Mouse (Mus musculus) forebrain, embryonic 14.5 days (tissue): Measurements from ENCODE around the gene 2210011C24Rik. TPM values are rescaled to one million over a fixed set of nuclear protein-coding genes. Genes with fewer than 3 reads are reported as not detected.

Source experiments
- ATAC-seq: fragments of 200-750 bp; cut with Nextera tagmentation; 2 replicates; pipeline ENCODE4 v1.8.0; 2017; ENCODE audit warnings: mild to moderate bottlenecking, moderate library complexity
- DNase-seq: peaks from one replicate; pipeline ENCODE4 v3.0.0-alpha.2; 2015; ENCODE audit warnings: low spot score
- H3K27ac ChIP-seq: fragments of 300-500 bp; sonication (generic); 2 replicates; pipeline ENCODE4 v1.5.1; 2014; ENCODE audit warnings: low read depth, mild to moderate bottlenecking, control low read depth, low read length, moderate library complexity
- H3K27me3 ChIP-seq: fragments of 300-500 bp; sonication (generic); replicated peaks from 2 replicates; pipeline ENCODE4 v1.6.1; 2014; ENCODE audit warnings: low read length, control low read depth, mixed read lengths; ENCODE audit not compliant: control insufficient read depth, insufficient read depth
- H3K36me3 ChIP-seq: fragments of 300-500 bp; sonication (generic); 2 replicates; pipeline ENCODE4 v1.6.1; 2014; ENCODE audit warnings: low read length, control low read depth; ENCODE audit not compliant: control insufficient read depth, insufficient read depth
- H3K4me1 ChIP-seq: fragments of 300-500 bp; sonication (generic); 2 replicates; pipeline ENCODE4 v1.6.1; 2014; ENCODE audit warnings: antibody characterized with exemption, low read length, control low read depth; ENCODE audit not compliant: control insufficient read depth, insufficient read depth
- H3K4me2 ChIP-seq: fragments of 300-500 bp; sonication (generic); 2 replicates; pipeline ENCODE4 v1.6.1; 2014; ENCODE audit warnings: mild to moderate bottlenecking, control low read depth, low read length
- H3K4me3 ChIP-seq: fragments of 300-500 bp; sonication (generic); 2 replicates; pipeline ENCODE4 v1.5.1; 2014; ENCODE audit warnings: low read depth, low read length, control low read depth
- H3K9ac ChIP-seq: fragments of 300-500 bp; sonication (generic); 2 replicates; pipeline ENCODE4 v1.6.1; 2014; ENCODE audit warnings: mild to moderate bottlenecking, low read length, control low read depth, moderate library complexity
- H3K9me3 ChIP-seq: fragments of 300-500 bp; sonication (generic); replicated peaks from 2 replicates; pipeline ENCODE4 v1.6.1; 2016; ENCODE audit warnings: low read length, control low read depth, mixed read lengths; ENCODE audit not compliant: control insufficient read depth
- WGBS: fragments of 180-500 bp; shearing (Covaris S2); extraction: QIAGEN DNeasy Blood & Tissue Kit; methylation state at CpG from one replicate; pipeline ENCODE4 v1.1.7; 2014; 5-methylcytosine and 5-hydroxymethylcytosine counted together
- polyA plus RNA-seq: library from polyadenylated mRNA; unstranded; fragments of >200 nt; fragmentation: Nextera tagmentation; extraction: Ambion mirVana; gene quantifications from 2 replicates; pipeline ENCODE4 v1.2.1, GENCODE M21; 2014

The 2210011C24Rik gene
- polyA plus RNA-seq, 1 experiment from 2014 or later, result not detected

DNA sequence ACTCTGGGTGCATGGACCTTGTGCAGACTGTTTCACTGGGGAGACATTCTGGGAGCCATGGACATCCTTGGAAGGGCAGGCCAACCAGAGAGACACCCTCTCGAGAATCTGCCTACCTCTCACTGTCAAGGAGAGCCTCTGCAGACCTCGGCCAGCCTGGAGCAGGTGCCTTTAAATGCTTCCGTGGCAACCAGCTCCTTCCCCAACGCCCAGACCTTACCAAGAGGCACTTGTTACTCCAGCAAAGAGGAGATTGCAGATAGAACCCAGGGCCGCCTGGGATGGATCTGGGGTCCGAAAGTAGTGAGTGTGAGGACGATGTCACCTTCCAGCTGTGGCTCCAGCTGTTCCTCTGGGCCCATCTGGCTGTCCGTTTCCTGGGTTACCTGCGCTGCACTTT lies 33.8 kb downstream of the 2210011C24Rik start:
- peaks cover 33% of the 10 kb centered on the region for H3K36me3 ChIP-seq
- H3K27me3 ChIP-seq, result no peaks in the 10 kb centered on the region
- no peak for DNase-seq
- WGBS, result 70% methylated on average over 9 of the region's 9 CpGs
- no peaks in the 10 kb centered on the region for H3K9me3 ChIP-seq
- H3K4me1 ChIP-seq, result peaks cover 17% of the 10 kb centered on the region
- H3K27ac ChIP-seq, result no peak overlapping the region
- no peak overlapping the region for H3K9ac ChIP-seq
- no peak overlapping the region for H3K4me2 ChIP-seq
- no peak overlapping the region for H3K4me3 ChIP-seq
- no peak for ATAC-seq

GRCm38 (mm10) chr8:83977646-83978045 lies 34.3 kb downstream of the 2210011C24Rik start:
- WGBS, result 64% methylated on average over 6 of the region's 6 CpGs
- H3K27me3 ChIP-seq, result no peaks in the 10 kb centered on the region
- peaks cover 28% of the 10 kb centered on the region for H3K36me3 ChIP-seq
- no peak overlapping the region for H3K4me3 ChIP-seq
- peaks cover 17% of the 10 kb centered on the region for H3K4me1 ChIP-seq
- H3K4me2 ChIP-seq, result no peak overlapping the region
- no peak for DNase-seq
- no peak overlapping the region for H3K27ac ChIP-seq
- no peaks in the 10 kb centered on the region for H3K9me3 ChIP-seq
- no peak overlapping the region for H3K9ac ChIP-seq
- ATAC-seq, result no peak

- H3K4me3 ChIP-seq, result no peak overlapping the region
- no peaks in the 10 kb centered on the region for H3K9me3 ChIP-seq
- H3K27me3 ChIP-seq, result no peaks in the 10 kb centered on the region
- peaks cover 21% of the 10 kb centered on the region for H3K36me3 ChIP-seq
- no peak for ATAC-seq
- no peak overlapping the region for H3K27ac ChIP-seq
- peaks cover 17% of the 10 kb centered on the region for H3K4me1 ChIP-seq
- no peak overlapping the region for H3K4me2 ChIP-seq
- no peak overlapping the region for H3K9ac ChIP-seq
- 88% methylated on average over 5 of the region's 5 CpGs for WGBS
- no peak for DNase-seq
Measured at GRCm38 (mm10) chr8:83976779-83977350, 35.1 kb downstream of the 2210011C24Rik start.

DNA sequence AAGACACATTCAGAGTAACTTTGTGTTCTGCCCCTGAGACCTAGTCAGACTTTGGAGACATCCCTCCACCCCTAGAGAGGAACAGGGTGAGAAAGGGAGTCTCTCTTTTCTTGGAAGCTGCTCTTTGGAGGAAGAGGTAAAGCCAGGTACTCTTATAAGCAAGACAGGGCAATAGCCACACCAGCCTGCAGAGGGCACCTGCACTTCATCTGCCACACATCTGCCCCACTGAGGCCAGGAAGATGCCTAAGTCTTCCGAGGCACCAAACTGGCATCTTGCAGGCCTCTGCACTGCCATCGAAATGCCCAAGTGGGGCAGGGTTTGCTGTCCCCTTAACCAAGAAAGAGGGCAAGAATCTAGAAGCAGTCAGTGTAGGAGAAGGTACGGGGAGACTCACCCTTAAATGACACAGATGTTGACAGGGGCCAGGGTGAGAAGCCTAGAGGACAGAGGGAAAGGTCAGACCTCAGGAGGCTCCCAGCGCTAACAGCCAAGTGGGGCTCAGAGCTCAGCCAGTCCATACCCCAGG lies 35.8 kb downstream of the 2210011C24Rik start:
- H3K36me3 ChIP-seq, result peaks cover 14% of the 10 kb centered on the region
- ATAC-seq (no peak), DNase-seq (no peak)
- H3K27ac ChIP-seq, result no peak overlapping the region
- peaks cover 17% of the 10 kb centered on the region for H3K4me1 ChIP-seq
- no peak overlapping the region for H3K4me3 ChIP-seq
- no peaks in the 10 kb centered on the region for H3K9me3 ChIP-seq
- no peaks in the 10 kb centered on the region for H3K27me3 ChIP-seq
- 93% methylated on average over 4 of the region's 4 CpGs for WGBS
- H3K9ac ChIP-seq, result no peak overlapping the region
- H3K4me2 ChIP-seq, result no peak overlapping the region

DNA sequence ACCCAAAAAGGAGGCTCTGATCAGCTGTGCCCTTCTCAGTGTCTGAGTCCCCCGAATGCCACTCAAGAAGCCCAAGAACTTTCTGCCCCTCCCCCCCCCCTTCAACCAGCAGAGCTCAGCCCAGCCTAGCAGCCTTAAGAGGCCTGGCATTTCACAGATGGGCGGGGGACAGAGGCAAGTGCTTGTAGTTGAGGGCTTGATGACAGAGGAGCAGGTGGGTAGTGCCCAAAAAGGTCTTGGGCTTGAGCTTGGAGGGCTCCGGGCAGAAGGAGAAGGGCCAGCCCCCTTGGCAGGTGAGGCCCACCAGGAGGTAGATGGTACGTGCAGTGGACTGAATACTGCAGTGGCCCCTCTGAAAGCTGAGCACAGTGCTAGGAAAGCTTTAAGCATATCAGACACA lies 37.5 kb downstream of the 2210011C24Rik start:
- H3K36me3 ChIP-seq, result peaks cover 5% of the 10 kb centered on the region; the same call in 1 of the 2 replicates
- no peaks in the 10 kb centered on the region for H3K9me3 ChIP-seq
- H3K4me1 ChIP-seq, result peaks cover 17% of the 10 kb centered on the region
- H3K9ac ChIP-seq, result no peak overlapping the region
- H3K27me3 ChIP-seq, result no peaks in the 10 kb centered on the region
- WGBS, result 74% methylated on average over 4 of the region's 4 CpGs
- peak overlapping the region; percentile 92; the same call in 1 of the 2 replicates for H3K4me2 ChIP-seq
- ATAC-seq (no peak), DNase-seq (no peak)
- H3K27ac ChIP-seq, result no peak overlapping the region
- H3K4me3 ChIP-seq, result no peak overlapping the region

DNA sequence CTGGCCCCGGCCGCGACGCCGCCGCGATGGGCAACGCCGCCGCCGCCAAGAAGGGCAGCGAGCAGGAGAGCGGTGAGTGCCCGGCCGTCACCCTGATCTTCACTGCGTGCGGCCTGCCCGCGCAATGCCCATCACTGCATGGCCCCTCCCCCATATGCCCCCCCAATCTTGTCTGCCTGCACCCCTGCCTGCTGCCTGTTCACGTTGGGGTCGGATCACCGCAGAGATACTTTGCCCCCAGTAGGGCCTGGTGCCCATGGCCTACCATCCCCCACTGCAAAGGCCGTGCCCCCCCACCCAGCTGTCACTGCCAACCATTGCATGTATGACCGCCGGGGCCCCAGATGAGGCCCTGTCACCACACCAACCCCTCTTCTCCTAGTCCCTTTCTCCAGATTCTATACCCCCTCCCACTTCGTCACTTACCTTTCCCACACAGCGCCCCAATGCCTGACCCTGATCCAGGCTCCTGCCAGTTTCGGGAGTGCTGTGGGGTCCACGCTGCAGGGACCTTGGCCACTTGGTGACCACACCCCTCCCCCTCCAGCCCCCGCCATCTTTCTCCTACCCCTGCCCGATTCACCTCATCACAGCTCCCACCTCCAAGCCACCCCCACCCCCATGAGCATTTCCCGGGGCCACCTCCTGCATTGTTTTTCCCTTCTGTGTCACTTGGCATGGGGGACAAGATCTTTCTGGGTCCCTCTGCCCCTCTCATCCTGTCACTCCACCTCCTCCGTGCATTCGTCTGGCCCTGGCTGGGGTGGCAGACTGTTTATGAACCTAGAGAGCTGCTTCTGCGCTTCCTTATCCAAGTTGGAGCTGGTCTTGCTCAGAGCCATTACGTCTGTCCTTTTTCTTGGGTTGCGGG lies 38.6 kb downstream of the 2210011C24Rik start:
- ATAC-seq, result no peak; the same call in 1 of the 2 replicates
- 2% methylated on average over 28 of the region's 37 CpGs for WGBS
- peak overlapping the region; percentile 92 for H3K4me2 ChIP-seq
- no peaks in the 10 kb centered on the region for H3K27me3 ChIP-seq
- H3K27ac ChIP-seq, result peak overlapping the region; percentile 77
- H3K9ac ChIP-seq, result peak overlapping the region; percentile 93
- peak overlapping the region; percentile 97 for H3K4me3 ChIP-seq
- 0 out of 2 replicates have a peak, but pooled peaks cover 8% of the 10 kb centered on the region for H3K36me3 ChIP-seq
- peaks cover 17% of the 10 kb centered on the region for H3K4me1 ChIP-seq
- no peaks in the 10 kb centered on the region for H3K9me3 ChIP-seq
- peak; percentile 16 for DNase-seq

- Histone ChIP-seq H3K36me3 (peaks cover 12% of the 10 kb centered on the region; the same call in 1 of the 2 replicates), H3K9ac (peak within 1 kb of the TSS; percentile 93), H3K4me1 (peaks cover 15% of the 10 kb centered on the region), H3K27ac (peak within 1 kb of the TSS; percentile 77), H3K9me3 (no peaks in the 10 kb centered on the region), H3K4me2 (peak within 1 kb of the TSS; percentile 92), H3K27me3 (no peaks in the 10 kb centered on the region), H3K4me3 (peak within 1 kb of the TSS; percentile 97)
- WGBS, result under 1% methylated on average over 77 of the region's 94 CpGs
- DNase-seq, result peak; percentile 99
- peak; percentile 100 for ATAC-seq
Measured at GRCm38 (mm10) chr8:83972150-83973120, 39.5 kb downstream of the 2210011C24Rik start, which contains the start of gene Prkaca. Gene Prkaca, plus strand, starts transcription at chr8:83972993.

GRCm38 (mm10) chr8:83971661-83972060 lies 40.3 kb downstream of the 2210011C24Rik start:
- H3K4me2 ChIP-seq, result peak overlapping the region; percentile 80
- DNase-seq (no peak), ATAC-seq (no peak)
- no peak overlapping the region for H3K27ac ChIP-seq
- H3K9ac ChIP-seq, result no peak overlapping the region
- no peaks in the 10 kb centered on the region for H3K27me3 ChIP-seq
- peaks cover 12% of the 10 kb centered on the region; the same call in 1 of the 2 replicates for H3K36me3 ChIP-seq
- peaks cover 10% of the 10 kb centered on the region for H3K4me1 ChIP-seq
- WGBS, result 76% methylated on average over 6 of the region's 6 CpGs
- no peaks in the 10 kb centered on the region for H3K9me3 ChIP-seq
- no peak overlapping the region for H3K4me3 ChIP-seq
